Mouse (Mus musculus) ovary, postnatal 14 days (tissue): ENCODE results near the gene Dop1a.

Source experiments
- DNase-seq: peaks from one replicate; pipeline ENCODE4 v3.0.0; 2022; ENCODE audit warnings: low spot score

The Dop1a gene

DNA sequence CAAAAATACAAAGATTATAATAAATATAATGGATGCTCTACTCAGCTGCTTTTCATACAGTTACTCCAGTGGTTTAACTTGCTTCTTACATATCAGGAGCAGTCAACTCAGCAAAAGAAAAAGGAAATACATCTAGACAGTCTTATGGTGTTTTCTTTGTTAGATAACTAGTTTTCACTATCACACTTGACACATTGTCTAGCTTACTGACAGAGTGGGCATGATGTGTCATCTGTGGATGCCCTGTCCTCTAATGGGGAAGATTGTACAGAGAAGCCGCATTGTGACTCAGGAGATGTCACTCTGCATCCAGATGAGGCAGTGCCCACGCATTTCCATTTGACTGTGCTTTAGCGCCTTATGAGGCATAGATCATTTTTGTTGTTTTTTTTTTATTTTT is 32.1 kb downstream of the Dop1a start:
- DNase-seq = no peak

DNA sequence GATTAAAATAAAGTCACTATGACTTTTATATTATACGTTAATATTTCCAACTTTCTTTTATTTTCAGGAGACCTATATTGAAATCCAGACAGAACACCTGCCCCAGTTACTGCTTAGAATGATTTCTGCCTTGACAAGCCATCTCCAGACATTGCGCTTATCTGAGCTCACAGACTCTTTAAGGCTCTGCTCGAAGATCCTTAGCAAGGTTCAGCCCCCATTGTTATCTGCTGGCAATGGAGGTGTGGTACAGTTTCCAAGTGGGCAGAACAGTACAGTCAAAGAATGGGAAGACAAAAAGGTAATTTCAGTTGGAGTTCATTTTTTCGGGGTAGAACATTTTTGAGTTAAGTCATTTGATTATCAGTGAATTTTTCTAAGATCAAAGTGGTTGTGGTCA is 40.5 kb downstream of the Dop1a start:
- no peak for DNase-seq

- no peak for DNase-seq
These were observed 46.8 kb downstream of the Dop1a start for GRCm38 (mm10) chr9:86513733-86514132.

DNA sequence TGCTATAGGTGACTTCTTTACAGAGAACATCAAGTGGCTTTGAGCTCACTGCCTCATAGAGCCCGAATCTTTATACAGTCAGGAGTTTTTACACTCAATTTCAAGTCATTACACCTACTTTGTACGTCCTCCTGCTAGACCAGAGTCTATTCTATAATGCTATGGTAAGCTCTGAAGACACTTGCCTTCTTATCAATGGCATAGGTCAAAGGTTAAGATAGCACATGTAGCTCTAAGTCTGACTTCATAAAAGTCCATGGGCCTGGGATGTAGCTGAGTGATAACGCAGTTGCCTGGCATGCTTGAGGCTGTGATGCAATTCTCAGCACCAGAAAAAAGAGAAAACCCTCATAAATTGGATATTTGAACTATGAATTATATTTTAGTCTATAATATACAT is 47.4 kb downstream of the Dop1a start:
- no peak for DNase-seq

DNA sequence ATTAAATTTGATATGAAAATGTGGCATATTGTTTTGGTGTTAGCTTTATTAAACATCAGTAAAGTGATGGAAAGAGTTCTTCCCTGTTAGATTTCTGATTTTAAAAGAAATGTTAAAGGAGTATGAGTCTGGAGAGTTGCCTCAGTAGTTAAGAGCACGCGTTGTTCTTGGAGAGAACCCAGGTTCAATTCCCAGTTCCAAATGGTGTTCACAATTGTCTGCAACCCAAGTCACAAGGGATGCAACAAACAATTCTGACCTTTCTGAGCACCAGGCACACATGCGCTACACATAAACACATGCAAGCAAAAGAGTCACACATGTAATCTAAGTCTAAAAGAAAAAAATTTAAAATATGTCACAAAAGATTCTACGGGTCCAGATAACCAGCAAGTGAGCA is 47.8 kb downstream of the Dop1a start:
- no peak for DNase-seq

GRCm38 (mm10) chr9:86522335-86522734 is 55.4 kb downstream of the Dop1a start:
- no peak for DNase-seq

- DNase-seq = no peak
These were observed 58.6 kb downstream of the Dop1a start for GRCm38 (mm10) chr9:86525600-86525999.

- no peak for DNase-seq
These were observed 67.1 kb downstream of the Dop1a start for GRCm38 (mm10) chr9:86534071-86534470.

DNA sequence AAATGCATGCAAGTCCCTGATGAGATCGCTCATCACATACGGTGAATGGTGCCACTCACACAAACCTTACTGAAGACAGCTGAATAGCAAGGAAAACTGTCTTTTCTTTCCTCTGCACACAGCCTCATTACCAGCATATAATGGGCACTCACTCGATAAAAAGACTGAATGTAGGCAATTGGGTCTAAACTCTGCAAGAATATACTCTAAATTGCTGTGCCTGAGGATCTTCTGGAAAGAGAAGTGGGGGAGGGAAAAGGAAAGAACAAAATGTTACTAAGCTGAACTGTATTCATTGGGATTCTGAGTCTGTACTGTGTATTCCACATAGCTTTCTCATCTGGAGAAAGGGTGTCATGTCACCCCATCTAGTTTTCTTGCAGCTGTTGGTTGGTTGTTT is 76.5 kb downstream of the Dop1a start:
- DNase-seq = no peak

DNA sequence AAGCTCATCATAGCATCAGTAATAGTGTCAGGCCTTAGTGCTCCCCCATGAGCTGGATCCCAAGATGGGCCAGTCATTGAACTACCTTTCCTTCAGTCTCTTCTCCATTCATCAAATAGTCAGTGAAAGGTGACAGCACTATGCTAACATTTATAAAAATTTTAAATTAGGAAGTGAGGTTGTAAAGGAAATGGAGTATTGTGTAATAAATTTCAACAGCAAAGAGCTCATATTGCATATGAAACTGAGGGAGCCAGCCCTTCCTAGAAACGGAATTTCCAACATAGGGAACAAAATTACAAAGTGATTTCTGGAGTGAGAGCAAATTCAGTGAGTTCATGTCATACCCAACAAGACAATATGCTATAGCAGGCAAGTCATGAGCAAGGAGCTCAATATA is 77.6 kb downstream of the Dop1a start:
- DNase-seq = no peak

GRCm38 (mm10) chr9:86549637-86550162 is 82.7 kb downstream of the Dop1a start:
- DNase-seq = no peak

DNA sequence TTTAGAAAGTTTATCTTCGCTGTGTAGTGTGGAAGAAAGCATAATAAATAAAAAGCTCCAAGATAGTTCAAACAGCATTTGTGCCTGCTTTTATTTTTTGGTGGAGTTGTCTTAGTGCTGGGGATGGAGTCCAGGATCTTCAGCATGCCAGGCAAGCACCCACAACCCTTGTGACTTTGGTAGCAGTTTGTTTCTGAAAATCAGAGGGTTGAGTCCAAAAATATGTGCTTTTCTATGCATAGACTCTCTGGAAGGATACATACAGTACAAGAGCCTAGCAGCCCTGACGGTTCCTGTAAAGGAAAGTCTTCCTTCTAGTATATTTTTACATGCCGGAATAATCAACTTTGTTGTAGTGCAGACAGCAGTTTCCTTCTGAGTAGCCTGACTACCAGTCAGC is 83.8 kb downstream of the Dop1a start:
- DNase-seq = no peak

- no peak for DNase-seq
These were observed 86.9 kb downstream of the Dop1a start for GRCm38 (mm10) chr9:86553886-86554285.

- no peak for DNase-seq
These were observed 87.7 kb downstream of the Dop1a start for GRCm38 (mm10) chr9:86554641-86555040.

DNA sequence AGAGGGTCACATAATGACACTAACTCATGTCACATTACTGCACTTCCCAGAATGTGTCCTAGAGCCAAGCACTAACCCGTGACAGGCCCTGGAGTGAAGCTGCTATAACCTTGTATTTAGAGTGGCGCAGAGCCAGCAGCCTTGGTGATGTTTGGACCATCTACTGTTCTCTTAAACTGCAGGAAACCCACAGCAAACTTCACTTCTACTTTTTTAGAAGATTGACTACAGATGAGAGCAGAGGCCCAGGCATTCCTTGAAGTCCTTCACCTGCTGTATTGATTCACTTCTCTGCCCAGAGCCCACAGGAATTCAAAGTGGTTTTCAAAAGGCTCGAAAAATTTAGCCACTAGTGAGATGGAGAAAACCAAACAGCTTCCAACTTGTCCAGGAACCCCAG is 93.6 kb downstream of the Dop1a start:
- DNase-seq = no peak

GRCm38 (mm10) chr9:86569314-86569910 is 102.5 kb downstream of the Dop1a start:
- DNase-seq = no peak

- no peak for DNase-seq
These were observed 103.4 kb downstream of the Dop1a start for GRCm38 (mm10) chr9:86570261-86570890.

DNA sequence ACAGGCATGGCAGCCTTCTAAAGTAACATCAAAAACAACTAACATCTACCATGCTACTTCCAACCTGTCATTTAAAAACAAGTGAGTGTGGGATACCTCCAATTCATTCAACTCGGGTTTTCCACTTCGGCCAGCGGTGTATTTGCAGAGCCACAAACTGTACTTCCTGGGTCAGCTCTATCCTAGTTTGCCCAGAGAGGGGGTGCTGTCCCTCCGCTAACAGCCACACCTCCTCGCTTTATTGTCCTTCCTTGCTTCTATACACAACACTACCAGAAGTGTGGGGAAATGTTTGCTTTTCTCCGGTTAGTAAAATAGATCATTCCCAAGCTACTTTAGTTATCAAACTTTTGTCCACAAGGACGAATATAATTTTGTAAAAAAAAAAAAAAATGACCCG is 104.0 kb downstream of the Dop1a start:
- no peak for DNase-seq

DNA sequence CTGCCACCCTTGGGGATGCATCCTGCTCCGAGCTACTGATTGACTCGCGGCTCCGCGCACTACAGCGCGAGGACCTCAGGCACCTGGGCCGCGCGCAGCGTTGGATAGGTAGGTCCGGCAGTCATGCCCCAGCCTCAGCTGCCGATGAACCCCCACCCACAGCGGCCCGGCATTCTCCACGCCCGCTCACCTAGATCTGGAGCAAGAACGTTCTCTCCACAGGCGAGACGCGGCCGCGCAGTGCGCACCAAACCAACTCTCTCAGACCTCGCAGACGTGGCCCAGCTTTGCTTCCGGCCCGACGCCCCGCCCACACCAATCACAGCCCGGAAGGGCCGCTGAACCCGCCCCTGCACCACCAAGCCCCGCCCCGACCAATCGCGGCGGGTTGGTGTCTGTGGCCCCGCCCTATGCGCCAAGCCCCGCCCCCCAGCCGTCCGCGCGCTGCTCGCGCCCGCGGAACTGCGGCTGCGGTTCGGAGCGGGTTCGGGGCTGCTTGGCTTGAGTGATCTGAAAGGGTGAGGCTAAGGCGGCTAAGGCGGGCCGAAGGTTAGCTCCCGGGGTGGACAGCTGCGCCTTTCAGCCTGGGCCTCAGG is 104.7 kb downstream of the Dop1a start, which contains the start of the genes Pgm3 and Rwdd2a:
Pgm3 (minus strand) TSS at position 303 of the 596 bp plus-strand sequence.
Rwdd2a (plus strand) TSS at position 452 of the 596 bp plus-strand sequence.
- peak; percentile 93 for DNase-seq

DNA sequence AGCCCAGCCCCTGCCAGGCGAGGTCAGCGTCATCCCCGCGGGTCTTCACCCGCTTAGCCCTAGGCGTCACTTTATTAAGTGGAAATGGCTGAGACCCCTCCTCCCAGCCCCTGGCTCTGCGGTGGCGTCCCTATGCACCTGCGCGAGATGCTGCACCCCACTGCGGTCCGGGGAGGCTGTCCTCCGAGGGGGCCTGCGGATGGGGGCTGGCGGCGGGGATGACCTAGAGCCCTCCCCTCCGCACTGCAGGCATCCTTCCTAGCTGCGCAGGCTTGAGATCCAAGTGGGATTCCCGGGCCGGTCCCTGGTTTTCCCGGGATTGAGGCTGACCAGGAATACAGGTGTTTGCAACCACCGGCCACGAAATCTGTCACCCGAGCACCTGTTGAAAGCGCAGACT is 105.2 kb downstream of the Dop1a start:
- peak; percentile 15 for DNase-seq

DNA sequence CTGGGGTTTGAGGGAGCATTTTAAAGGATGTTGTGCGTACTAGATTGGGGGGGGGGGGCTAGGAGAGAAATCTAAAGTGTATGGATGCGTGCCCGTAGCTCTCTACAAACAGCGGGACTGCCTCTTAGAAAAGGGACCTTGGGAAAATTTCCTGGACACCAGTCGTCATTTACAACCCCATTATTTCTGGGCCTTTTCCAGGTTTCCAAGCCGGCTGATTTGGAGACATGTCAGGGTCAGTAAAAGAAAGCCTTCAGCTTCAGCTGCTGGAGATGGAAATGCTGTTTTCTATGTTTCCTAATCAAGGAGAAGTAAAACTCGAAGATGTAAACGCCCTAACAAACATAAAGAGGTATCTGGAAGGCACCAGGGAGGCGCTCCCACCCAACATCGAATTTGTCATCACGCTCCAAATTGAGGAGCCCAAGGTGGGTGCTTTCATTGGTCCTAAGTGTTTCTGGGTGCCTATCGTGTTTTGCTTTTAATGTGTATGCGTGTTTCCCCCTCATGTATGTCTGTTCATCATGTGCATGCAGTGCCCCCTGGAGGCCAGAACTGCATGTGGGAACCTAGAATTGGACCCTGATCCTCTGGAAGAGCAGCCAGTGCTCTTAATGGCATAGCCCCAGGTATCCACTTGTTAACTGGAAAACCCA is 105.8 kb downstream of the Dop1a start:
- peak; percentile 51 for DNase-seq

DNA sequence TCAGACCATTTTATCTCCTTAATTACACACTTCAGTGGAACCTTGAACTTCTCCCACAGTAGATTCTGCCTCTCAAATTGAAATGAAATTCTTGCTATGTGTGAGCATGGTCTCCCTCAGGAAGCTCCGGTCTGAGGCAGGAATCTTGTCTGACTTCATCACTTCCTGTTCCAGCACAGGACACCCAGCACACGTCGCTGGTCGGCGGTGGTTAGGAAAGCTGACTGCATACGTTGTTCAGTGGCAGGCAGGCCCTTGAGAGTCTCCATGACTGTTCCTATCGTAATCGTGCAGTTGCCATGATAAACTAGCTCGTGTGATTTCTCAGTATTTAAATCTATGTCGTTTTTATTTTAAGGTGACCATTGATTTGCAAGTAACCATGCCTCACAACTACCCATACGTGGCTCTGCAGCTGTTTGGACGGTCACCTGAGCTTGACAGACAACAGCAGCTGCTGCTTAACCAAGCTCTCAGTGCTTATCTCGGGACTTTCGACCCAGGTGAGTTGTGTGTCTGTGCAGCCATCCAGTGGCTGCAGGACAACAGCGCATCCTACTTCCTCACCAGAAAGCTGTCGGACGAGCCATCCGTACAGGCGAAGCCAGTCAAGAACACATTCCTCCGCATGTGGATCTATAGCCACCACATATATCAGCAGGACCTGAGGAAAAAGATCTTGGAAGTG is 106.8 kb downstream of the Dop1a start:
- DNase-seq = no peak
